Mouse (Mus musculus) embryo, embryonic 9.5 days (tissue): ENCODE measurements at regions not wholly inside any gene's neighbourhood (a gene's known extent, or its start where the extent isn't known, plus 50 kb on each side); places are given as distances from the start of the nearest gene placed in this dataset.

Source experiments
- DNase-seq: peaks from one replicate; pipeline ENCODE4 v3.0.0-alpha.2; 2017; ENCODE audit errors: extremely low spot score

DNA sequence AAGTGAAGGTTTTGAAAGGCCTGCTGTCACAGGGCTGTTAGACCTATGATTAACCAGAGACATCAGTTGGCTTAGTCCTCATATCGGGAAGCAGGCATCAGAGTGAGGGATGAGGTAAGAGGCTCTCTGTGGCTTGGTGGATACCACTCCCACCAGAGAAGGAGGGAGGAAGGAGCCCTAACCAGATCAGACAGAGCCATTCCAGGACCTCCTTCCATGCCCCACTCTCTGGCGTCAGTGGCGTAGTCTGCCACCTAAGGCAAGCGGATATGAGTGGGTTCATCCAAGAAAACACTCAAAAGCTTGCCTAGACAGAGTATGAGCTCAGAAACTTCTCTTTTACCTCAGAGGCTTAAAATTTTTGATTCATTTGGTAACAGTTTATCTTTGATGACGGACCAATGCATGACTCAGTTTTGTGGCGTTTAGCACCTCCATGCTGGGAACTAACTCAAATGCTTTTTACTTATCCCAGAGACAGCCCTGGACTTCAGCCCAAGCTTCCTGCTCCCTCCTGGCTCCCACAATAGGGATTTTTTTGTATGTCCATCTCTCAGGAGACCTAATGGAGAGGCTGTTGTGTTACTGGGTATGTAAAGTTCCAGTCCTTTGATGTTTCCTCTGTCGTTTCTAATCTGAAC is 367.5 kb upstream of the Rasgrp1 start:
- no peak for DNase-seq

DNA sequence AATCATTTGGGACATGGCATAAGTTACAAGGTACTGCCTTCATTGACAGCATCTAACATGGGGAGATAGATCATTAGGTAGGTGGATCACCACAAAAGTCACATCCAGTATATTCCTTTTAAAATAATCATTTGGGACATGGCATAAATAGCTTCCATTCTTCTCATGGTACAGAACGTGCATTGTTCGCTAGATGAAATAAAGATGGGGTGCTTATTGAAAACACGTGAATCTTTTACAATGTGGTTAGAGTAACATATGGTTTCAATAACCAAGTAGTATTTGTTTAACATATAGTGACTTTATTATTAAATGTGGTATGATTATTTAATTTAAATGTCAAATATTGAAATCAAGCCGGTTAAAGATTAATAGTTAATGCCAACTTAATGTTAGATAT is 381.3 kb upstream of the Rasgrp1 start:
- no peak for DNase-seq

DNA sequence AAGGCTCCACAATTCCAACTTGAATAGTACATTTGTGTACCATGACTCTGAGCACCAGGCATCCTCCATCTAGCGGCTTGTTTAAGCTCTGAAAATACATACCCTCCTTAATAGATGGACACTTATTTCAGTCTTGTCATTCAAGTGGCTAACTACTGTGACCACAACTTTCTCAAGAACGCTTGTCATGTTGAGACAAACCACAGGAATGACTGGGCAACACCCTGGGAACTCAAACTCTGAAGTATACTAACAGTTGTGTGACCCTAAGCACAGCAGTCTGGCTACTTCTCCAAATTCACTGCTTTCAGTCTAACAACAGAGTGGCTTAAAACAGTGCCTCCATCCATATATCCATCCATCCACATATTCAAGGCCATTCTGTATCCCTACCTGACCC is 380.4 kb upstream of the Thbs1 start:
- no peak for DNase-seq

DNA sequence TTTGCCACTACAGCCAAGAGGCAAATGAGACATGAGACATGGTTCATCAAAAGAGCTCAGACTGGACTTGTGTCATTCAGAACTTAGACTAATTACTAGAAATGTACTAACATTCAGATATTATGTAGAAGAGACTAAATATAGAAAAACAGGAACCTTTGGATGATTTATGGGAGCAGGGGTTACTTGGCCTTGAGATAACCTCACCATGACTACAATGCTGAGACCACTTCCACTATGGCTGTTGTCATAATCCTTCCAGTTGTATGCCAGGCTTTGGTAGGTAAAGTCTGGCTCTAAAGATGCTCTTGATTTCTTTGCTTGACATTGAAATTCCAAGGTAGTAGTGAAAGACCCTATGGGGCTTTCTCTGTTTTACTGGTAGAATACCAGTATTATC is 369.3 kb upstream of the Thbs1 start:
- no peak for DNase-seq

DNA sequence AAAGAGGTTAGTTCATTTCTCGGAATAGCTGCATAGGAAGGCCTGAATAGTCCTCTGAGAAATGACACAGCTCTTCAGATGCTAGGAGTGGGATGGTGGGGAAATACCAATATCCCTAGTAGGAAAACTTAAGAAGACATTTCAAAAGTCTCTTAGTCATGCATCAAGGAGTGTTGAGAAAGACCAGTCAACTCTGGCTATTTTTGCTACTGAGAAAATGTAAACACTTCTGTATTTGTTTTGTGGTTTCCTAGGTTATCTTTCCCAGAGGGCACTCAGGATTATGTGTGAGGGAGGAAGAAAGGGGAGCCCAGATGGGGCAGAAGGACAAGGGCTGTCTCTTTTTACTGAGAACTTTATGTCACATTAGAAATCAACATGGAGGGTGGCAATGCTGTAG is 367.8 kb upstream of the Thbs1 start:
- DNase-seq, result no peak

DNA sequence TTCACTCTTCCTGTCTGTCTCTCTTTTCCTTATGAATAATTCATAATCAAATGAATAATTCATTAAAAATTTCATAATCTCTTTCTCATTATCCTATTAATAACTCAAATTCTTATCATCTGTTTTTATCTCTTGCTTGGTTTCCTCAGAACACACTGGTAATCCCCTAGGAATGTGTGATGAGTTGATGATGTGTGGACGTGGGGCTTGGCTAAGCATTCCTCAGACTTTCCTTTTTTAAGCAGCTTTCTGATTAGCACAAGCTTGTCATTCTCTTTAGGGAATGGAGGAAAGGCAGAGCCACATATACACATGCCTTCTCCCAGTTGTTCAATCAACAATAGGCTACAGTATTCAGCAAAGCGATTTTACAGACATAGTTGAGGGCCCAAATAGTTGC is 365.9 kb upstream of the Thbs1 start:
- no peak for DNase-seq

DNA sequence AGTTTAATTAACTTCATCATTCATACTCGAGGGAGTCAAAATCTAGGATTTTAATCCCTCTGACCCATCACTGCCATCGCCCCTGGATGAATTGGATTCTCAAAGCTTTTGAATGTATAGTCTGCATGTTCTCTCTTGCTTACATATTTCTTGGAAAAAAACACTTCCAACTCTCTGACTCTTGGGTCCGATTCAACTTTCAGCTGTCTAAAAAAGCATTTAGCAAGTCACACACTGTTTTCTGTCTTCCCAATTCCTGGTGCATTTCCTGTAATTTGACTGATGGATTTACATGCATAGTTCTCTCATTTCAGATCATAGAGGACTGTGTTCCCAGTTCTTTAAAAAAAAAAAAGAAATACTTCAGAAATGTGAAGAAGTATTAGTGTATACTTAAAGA is 364.5 kb upstream of the Thbs1 start:
- no peak for DNase-seq

DNA sequence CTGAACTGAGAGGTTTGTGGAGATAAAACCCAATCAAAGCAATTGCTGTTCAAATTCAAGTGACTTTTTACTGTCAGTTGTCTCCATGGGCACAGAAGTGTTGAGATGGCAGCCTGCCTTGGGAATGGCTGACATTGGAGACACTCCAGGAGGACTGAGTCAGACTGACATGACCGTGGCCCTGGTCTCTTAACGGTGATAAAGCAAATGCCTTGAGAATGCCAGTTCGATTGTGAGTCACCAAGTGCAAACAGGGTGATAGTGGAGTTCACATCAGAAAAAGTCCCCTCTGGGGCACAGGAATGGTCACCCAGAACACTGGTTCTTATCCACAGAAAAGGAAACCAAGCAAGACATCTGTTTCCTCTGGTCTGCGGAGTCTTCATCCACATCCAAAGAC is 362.8 kb upstream of the Thbs1 start:
- no peak for DNase-seq

DNA sequence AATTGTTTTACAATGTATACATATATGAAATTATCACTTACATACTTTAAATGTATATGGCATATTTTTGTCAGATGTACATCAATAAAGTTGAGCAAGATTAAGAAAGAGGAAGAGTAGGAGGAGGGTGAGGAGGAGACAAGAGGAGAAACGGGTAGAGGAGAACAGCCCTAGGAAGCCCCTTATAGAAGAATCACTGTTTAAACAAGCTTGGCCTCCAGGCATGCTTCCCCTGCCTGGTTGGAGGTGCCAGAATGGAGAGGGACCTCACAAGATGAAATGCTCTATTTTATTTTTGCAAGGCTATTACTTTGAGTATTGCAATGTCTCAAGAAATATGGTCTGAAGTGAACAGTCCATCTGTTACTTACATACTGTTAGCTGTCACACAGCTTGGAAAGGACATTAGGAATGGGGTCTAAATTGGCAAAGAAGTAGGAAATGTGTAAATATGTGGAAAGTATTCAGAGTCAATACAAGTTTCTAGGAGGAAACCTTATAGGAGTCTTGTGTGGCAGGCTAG is 352.1 kb upstream of the Thbs1 start:
- no peak for DNase-seq

DNA sequence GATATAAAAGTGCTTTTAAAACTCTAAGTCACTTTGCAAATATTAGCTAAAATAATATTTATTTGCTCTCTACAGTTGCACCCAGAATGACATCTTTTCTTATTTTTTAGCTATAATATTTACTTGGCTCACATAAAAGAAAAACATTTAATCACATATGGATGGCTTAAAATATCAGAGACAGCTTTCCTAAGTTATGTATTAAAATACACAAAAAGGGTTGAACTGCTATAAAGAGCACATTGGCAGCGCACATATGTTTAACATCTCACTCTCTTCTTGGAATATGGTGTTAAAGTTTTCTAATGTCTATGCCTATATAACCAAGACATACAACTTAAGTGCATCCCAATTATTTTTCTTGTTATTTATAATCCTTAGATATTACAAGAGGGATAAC is 348.0 kb upstream of the Thbs1 start:
- no peak for DNase-seq

DNA sequence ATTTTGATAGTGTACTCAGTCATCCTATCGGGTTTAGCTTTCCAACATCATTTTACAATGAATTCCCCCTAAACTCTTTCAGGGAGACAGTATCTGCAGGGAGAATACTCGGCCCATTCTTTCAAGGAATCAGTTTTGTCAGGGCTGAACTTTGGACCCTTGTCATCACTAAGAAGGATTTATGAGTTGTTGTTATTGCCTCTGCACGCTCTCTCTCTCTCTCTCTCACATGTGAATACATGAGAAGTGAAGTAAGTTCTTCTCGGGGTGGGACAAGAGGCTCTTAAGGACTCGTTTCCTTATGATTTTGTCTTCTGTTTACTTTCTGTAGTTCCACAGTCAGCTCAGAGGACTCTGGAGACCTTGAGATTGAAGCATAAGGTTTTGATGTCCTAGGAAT is 346.1 kb upstream of the Thbs1 start:
- DNase-seq, result no peak

DNA sequence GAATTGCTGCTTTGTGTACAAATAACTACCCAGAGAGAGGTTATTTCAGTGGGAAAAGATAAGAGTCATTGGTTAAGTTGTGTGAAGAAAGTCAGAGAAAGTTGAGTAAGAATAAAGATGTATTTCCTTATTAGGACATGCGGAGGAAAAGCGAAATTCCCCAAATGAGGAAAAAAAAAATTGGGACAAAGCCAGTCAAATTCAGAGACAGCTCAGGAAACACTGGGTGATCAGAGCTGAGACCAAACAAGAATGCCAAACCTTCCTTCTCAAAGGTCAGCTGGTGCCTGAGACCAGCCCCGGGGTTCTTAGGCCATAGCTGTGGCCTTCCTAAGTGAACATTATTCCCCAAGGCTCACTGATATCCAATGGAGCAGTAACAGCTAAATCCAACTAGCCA is 345.2 kb upstream of the Thbs1 start:
- no peak for DNase-seq

DNA sequence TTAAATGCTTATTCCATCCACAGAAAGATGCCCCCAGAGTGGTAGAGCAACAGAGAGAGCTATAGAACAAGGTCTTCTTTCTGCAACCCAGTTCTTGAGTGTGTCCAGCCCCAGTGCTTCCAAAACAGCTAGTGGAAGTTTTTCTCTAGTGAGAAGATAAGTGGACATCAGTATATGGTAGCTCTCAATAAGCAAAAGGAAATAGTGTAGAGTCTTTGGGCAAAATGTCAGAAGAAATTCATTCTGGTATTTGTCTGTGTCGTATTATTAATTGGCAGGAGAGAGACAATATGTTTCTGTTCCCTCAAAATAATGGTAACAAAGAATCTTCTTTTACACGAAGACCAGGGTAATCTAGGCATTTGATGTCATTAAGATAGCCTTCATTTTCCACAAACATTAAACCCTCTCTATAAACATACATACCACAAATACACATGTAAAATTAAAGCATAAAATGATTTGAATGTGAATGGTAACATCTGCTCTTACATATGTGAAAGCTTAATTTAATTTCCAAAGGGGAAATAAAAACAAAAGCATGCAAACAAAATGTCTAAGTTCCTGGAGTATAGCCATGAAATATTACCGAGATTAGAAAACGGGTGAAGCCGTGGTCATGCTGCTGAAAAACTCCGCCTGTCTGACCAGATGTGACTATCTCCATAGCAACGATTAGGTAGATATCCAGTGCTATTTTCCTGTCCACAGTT is 342.1 kb upstream of the Thbs1 start:
- DNase-seq, result no peak

DNA sequence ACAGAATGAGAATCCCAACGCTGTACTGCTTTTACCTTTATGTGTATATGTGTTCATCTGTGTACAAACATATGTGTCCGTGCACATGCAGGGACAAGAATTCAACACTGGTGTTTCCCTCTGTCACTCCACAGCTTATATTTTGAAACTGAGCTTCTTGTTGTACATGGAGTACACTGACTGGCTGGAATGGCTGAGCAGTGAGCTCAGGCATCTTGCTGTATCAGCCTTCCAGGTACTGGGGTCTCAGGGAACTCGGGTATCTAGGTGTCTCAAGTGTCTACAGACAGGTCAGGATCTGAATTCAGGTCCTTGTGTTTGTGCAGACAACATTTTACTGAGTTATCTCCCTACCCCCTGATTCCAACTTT is 341.6 kb upstream of the Thbs1 start:
- DNase-seq, result no peak

DNA sequence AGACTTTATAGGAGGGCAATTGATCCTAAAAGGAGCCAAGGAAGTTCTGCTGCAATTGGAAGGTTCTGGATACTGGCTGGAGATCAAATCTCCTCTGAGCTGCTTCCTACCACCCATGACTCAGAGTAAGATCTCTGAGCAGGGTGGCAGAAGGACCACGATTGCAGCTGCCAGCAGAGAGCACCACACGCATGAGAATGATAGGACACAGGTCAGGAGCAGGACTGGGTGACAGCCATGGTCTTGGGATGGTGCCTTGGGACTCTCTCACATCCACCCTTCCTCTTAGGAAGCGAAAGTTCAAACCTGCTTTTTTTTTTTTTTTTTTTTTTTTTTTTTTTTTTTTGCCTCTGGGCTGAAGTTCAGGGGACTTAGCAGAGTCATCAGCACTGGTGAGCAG is 331.4 kb upstream of the Thbs1 start:
- no peak for DNase-seq

DNA sequence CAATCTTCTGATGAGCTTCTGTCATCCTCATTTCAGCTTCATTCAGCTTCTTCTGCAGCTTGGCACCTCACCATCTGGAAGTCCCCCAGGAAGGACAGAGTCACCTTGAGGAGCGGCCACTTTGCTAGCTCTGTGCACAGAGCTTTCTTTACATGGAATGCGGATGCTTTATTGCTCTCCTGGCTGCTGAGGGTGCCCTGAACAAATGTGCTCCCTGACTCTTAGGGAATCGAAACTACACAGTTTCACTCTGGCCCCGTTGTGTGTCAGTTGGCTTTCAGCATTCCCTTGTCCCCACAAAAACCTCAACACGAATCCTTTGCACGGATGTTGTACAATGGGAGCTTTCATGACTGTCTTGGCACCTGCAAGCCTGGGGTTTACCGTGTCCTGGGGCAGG is 330.9 kb upstream of the Thbs1 start:
- DNase-seq, result no peak

DNA sequence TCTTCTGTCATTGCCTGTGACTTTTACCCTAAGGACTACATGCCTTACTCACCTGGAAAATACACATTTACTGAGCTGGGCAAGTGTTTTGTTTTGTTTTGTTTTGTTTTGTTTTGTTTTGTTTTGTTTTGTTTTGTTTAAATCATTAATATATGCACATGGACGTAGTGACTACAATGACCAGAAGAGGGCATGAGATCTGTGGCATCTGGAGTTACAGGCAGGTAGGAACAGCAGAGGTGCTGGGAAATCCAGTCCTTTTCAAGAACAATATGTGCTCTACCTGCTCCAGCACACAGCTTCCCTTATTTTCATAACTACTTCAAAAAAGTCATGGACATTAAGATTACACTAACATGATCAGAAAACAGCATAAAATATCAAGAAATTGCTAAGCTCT is 324.4 kb upstream of the Thbs1 start:
- DNase-seq, result no peak

DNA sequence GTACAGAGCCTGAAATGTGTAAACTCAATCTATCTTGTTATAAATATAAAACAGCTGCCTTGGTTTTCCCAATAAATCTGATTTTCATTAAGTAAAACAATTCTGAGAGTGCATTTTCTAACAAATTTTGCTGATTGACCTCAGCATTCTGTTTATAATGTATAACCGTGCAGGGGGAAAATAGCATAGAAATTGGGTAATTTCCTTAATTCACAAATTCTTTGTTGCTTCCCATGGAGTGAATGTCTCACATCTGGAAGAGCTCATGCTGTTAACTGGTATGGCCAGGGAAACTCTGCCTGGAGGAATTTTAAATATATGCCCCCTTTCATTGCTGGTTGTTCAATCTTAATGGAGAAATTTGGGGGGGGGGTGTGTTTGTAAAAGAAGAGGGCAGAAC is 317.4 kb upstream of the Thbs1 start:
- DNase-seq, result no peak

DNA sequence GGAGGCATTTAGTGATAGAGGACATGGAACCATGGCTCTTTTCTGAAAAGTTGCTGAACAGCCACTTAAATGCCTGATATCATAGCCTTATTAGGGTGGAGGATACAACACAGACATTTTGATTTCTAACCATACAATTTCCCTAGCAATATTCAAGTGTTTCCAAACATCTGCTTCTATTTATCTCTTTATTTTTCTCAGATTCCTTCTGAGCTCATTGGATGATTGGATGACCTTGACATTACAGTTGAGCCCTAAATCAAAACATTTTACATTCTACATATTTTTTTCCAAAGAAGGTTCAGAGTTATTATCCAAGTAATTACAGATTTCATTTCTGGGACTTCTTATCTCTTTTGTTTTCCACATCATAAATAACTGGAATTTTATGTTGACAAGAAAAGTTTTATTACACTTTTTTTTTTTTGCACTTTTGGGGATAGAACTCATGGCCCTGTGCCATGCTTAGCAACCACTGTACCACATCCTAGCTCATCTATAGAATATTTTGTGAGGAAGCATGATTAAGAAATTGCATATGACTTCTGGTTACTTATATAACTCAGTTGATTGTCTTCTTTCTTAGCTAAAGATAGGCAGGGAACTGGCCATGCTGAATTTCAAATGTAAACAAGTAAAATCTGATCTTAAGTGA is 309.6 kb upstream of the Thbs1 start:
- no peak for DNase-seq

DNA sequence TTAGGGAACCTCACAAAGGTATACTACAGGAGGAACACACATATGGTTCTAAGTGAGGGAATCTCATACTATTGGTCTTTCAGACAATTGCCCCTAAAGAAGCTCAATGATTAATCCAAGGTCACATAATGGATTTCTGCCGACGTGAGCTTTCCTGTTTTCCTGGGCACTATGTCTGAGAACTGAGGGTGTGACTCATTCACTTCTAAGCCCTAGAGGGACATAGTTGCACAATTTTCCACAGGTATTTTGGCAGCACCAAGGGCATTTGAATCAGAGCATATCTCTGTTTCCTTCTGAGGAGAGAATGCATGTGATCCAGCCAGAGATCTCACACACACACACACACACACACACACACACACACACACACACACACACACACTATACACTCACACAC is 309.0 kb upstream of the Thbs1 start:
- DNase-seq, result no peak

DNA sequence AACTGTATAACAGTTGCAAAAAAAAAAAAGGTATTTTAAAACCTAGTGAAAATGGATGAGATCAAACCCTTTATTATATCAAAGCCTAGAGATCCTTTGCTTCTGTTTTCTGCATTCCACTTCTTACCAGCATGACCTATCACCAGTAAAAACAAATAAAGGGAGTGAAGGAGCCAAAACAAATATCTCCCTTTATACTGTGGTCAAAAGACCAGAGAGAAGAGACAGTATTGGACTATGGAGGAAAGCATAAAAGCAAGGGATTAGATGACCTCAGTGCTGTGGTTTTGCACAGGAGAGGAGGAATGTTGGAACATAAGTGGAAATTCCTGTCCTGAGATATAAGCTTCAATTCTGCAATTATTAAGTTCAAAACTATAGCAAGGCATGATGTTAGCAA is 307.0 kb upstream of the Thbs1 start:
- no peak for DNase-seq

DNA sequence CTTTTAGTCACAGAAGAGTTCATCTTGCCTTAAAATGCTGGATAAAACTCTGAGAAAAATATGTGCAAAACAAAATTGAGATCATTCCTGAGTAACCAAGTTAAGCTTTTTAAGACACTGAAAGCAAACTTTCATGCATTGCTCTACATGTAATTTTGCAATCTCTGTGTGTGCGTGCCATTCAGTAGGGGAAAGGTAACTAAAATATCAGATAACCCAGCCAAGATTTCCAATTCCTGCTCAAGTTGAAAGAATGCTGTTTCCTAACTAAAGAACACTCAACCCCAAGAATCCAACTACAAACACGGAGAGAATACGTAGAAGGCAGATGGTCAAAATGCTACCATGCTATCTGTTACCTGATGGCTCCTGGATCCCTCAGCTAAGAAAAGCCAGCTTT is 304.6 kb upstream of the Thbs1 start:
- no peak for DNase-seq

DNA sequence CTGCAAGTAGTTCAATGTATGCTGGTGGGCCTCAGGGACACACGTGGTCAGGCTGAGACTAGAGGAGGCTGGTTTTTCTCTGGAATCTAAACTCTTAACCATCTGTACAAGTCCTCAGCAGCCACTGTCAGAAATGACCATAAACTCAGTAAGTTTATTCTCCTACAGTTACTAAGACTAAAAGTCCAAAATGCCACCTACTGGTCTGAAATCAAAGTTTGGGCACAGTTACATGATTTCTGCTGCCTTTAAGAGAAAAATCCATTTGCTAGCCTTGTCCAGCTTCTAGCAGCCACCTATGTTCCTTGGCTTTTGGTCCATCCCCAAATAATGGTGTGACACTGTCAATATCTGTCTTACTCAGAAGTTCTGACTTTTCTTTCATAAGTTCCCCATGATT is 300.2 kb upstream of the Thbs1 start:
- no peak for DNase-seq
